Mouse (Mus musculus) T-helper 2 cell (primary cell): ENCODE measurements around the gene Wipi1.
"Not testable (repeated sequence)": the region's sequence is repeated elsewhere in the genome, so short reads cannot be mapped to it uniquely, and the experiment has no call there.

Source experiments
- in situ Hi-C: fragments of 300-600 bp; cut with MboI, MseI; formaldehyde crosslinking; loops from one replicate; pipeline ENCODE4 v1.15.1; 2025; ENCODE audit warnings: high pct_unique_total_duplicates

Wipi1 gene

GRCm38 (mm10) chr11:109611303-109612149, at the start of gene Wipi1:
Wipi1 (minus strand) TSS chr11:109611967.
- in situ Hi-C loops, result no loop called here

- in situ Hi-C loops, result not testable (repeated sequence)
Measured at GRCm38 (mm10) chr11:109660526-109660925, 48.8 kb upstream of the Wipi1 start.

GRCm38 (mm10) chr11:109656232-109656631, 44.5 kb upstream of the Wipi1 start:
- in situ Hi-C loops, result no loop called here

- in situ Hi-C loops, result no loop called here
Measured at GRCm38 (mm10) chr11:109654581-109654980, 42.8 kb upstream of the Wipi1 start.

GRCm38 (mm10) chr11:109653201-109653600, 41.4 kb upstream of the Wipi1 start:
- in situ Hi-C loops, result no loop called here

- in situ Hi-C loops, result no loop called here
Measured at GRCm38 (mm10) chr11:109652505-109652904, 40.7 kb upstream of the Wipi1 start.

- in situ Hi-C loops, result no loop called here
Measured at GRCm38 (mm10) chr11:109651566-109652024, 39.8 kb upstream of the Wipi1 start.

- in situ Hi-C loops, result no loop called here
Measured at GRCm38 (mm10) chr11:109650788-109651565, 39.2 kb upstream of the Wipi1 start.

GRCm38 (mm10) chr11:109649975-109650701, 38.4 kb upstream of the Wipi1 start:
- in situ Hi-C loops, result no loop called here

GRCm38 (mm10) chr11:109649206-109649605, 37.4 kb upstream of the Wipi1 start, which contains the start of gene Prkar1a:
Prkar1a (plus strand) TSS chr11:109649405.
- in situ Hi-C loops, result no loop called here

- in situ Hi-C loops, result no loop called here
Measured at GRCm38 (mm10) chr11:109648510-109648909, 36.7 kb upstream of the Wipi1 start.

- in situ Hi-C loops, result no loop called here
Measured at GRCm38 (mm10) chr11:109641498-109642222, 29.9 kb upstream of the Wipi1 start.

GRCm38 (mm10) chr11:109635871-109636395, 24.2 kb upstream of the Wipi1 start:
- in situ Hi-C loops, result no loop called here

GRCm38 (mm10) chr11:109634928-109635327, 23.2 kb upstream of the Wipi1 start:
- in situ Hi-C loops, result no loop called here

- in situ Hi-C loops, result no loop called here
Measured at GRCm38 (mm10) chr11:109629021-109629521, 17.3 kb upstream of the Wipi1 start.

- in situ Hi-C loops, result no loop called here
Measured at GRCm38 (mm10) chr11:109628099-109628498, 16.3 kb upstream of the Wipi1 start.

GRCm38 (mm10) chr11:109627648-109628047, 15.9 kb upstream of the Wipi1 start:
- in situ Hi-C loops, result no loop called here

- in situ Hi-C loops, result no loop called here
Measured at GRCm38 (mm10) chr11:109623238-109623637, 11.5 kb upstream of the Wipi1 start.

GRCm38 (mm10) chr11:109622518-109623037, 10.8 kb upstream of the Wipi1 start:
- in situ Hi-C loops, result no loop called here

- in situ Hi-C loops, result no loop called here
Measured at GRCm38 (mm10) chr11:109621183-109621582, 9.4 kb upstream of the Wipi1 start.
